Mouse (Mus musculus): ENCODE results near the gene Gm5934.
"Not testable (repeated sequence)": the region's sequence is repeated elsewhere in the genome, so short reads cannot be mapped to it uniquely, and the experiment has no call there.

Gm5934 gene

GRCm38 (mm10) chrX:24500660-24501059 lies at the start of gene Gm5934:
TSS of gene Gm5934 (minus strand) at chrX:24500760.
- not testable (repeated sequence) for DNase-seq (ENCODE audit: low spot score in 2 of 2)

Measured in thymus, postnatal 10 days (tissue).